Mouse (Mus musculus) lung, postnatal 14 days (tissue): ENCODE measurements around the gene Il2rb.
A peak's percentile ranks its signal among the peaks of the same experiment; 100 is the strongest.

Experiments
- DNase-seq: peaks from one replicate; pipeline ENCODE4 v3.0.0; 2021

Gene Il2rb

GRCm38 (mm10) chr15:78480991-78481390 lies 14.1 kb downstream of the Il2rb start:
- no peak for DNase-seq

GRCm38 (mm10) chr15:78480111-78480510 lies 15.0 kb downstream of the Il2rb start:
- DNase-seq = no peak

- no peak for DNase-seq
These were observed 15.6 kb downstream of the Il2rb start for GRCm38 (mm10) chr15:78479470-78479869.

GRCm38 (mm10) chr15:78478073-78478472 lies 17.0 kb downstream of the Il2rb start:
- DNase-seq = no peak

GRCm38 (mm10) chr15:78476878-78477277 lies 18.2 kb downstream of the Il2rb start:
- DNase-seq = no peak

- DNase-seq = no peak
These were observed 19.5 kb downstream of the Il2rb start for GRCm38 (mm10) chr15:78475604-78476031.

GRCm38 (mm10) chr15:78473442-78473841 lies 21.6 kb downstream of the Il2rb start:
- no peak for DNase-seq

- no peak for DNase-seq
These were observed 23.2 kb downstream of the Il2rb start for GRCm38 (mm10) chr15:78471902-78472301.

GRCm38 (mm10) chr15:78470495-78471276 lies 24.4 kb downstream of the Il2rb start:
- no peak for DNase-seq

- DNase-seq = no peak
These were observed 26.6 kb downstream of the Il2rb start, which contains the start of gene Tmprss6 for GRCm38 (mm10) chr15:78468379-78468937. TSS of gene Tmprss6 (minus strand) at chr15:78468634.

- DNase-seq = no peak
These were observed 27.5 kb downstream of the Il2rb start for GRCm38 (mm10) chr15:78467570-78467969.

GRCm38 (mm10) chr15:78466809-78467208 lies 28.3 kb downstream of the Il2rb start:
- DNase-seq = no peak

GRCm38 (mm10) chr15:78462981-78463380 lies 32.1 kb downstream of the Il2rb start:
- no peak for DNase-seq

- no peak for DNase-seq
These were observed 37.9 kb downstream of the Il2rb start for GRCm38 (mm10) chr15:78457193-78457592.

GRCm38 (mm10) chr15:78456051-78456450 lies 39.0 kb downstream of the Il2rb start:
- no peak for DNase-seq

- DNase-seq = no peak
These were observed 39.9 kb downstream of the Il2rb start for GRCm38 (mm10) chr15:78455168-78455567.

- no peak for DNase-seq
These were observed 42.1 kb downstream of the Il2rb start for GRCm38 (mm10) chr15:78452929-78453328.

- no peak for DNase-seq
These were observed 43.9 kb downstream of the Il2rb start for GRCm38 (mm10) chr15:78451201-78451600.

GRCm38 (mm10) chr15:78450419-78450768 lies 44.7 kb downstream of the Il2rb start:
- DNase-seq = no peak

GRCm38 (mm10) chr15:78449694-78450418 lies 45.2 kb downstream of the Il2rb start:
- DNase-seq = peak; percentile 50

GRCm38 (mm10) chr15:78449131-78449530 lies 45.9 kb downstream of the Il2rb start:
- DNase-seq = no peak

- peak; percentile 99 for DNase-seq
These were observed 47.1 kb downstream of the Il2rb start for GRCm38 (mm10) chr15:78447746-78448535.

- DNase-seq = peak; percentile 19
These were observed 48.0 kb downstream of the Il2rb start for GRCm38 (mm10) chr15:78447121-78447520.
